Mouse (Mus musculus) cerebral cortex, adult 2 months (tissue): ENCODE measurements around the gene Lrrc4.

Source experiments
- WGBS: fragments of 180-500 bp; shearing (Covaris S2); methylation state at CpG from one replicate; pipeline ENCODE4 v1.1.7; 2018; 5-methylcytosine and 5-hydroxymethylcytosine counted together

Gene Lrrc4

DNA sequence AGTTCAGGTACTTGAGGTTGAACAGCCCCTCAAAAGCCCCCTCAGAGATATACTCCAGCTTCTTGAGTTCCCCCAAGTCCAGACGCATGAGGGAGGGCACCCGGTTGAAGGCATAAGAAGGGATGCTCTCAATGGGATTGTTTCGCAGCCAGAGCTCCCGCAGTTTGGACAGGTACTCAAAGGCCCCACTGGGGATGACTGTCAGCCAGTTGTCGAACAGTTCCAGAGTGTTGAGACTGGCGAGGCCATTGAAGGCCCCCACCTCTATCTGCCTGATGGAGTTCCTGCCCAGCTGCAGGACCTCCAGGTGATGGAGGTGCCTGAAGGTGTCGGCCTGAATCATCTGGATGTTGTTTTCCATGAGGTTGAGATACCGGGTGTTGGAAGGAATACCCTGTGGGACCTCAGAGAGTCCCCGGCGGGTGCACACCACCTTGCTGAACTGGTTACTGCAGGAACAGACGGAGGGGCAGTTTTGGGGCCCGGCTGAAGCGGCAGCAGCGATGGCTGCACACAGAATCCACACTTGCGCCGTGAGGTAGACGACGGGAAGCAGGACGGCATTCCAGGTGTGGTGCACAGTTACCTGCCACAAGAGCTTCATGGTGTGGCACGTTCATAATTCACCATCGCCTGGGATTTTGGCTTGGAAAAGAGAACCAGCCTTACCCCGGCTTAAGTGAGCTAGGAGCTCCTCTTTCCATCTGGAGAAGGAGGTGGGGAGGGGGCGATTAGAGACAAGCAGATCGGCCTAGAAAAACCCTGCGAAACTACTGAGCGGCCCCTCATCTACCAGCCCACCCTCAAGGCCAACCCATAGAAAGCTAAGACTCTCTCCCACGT, at the start of gene Lrrc4:
TSS of gene Lrrc4 (minus strand) at position 737 of the 843 bp plus-strand sequence.
- 37% methylated on average over 27 of the region's 27 CpGs for WGBS

- WGBS = 72% methylated on average over 4 of the region's 4 CpGs
These were observed 49.4 kb upstream of the Lrrc4 start for GRCm38 (mm10) chr6:28880909-28881308.

DNA sequence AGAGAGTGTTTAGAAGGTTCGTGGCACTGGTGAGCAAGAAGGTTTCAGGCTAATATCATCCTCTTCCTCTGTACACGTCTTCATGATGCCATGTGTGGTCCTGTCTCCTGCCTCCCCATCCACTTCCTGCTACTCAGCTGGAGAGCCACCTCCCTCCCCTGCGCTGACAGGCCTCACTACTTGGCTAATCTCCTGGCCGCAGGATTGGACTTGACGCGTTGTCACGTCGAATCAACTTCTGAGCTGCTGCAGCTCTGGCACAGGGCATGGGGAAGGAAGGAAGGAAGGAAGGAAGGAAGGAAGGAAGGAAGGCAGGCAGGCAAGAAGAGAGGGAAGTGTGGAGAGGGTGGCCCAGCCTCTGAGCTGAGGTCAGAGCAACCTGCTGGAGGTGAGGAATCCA, 47.8 kb upstream of the Lrrc4 start:
- WGBS = 81% methylated on average over 8 of the region's 8 CpGs

DNA sequence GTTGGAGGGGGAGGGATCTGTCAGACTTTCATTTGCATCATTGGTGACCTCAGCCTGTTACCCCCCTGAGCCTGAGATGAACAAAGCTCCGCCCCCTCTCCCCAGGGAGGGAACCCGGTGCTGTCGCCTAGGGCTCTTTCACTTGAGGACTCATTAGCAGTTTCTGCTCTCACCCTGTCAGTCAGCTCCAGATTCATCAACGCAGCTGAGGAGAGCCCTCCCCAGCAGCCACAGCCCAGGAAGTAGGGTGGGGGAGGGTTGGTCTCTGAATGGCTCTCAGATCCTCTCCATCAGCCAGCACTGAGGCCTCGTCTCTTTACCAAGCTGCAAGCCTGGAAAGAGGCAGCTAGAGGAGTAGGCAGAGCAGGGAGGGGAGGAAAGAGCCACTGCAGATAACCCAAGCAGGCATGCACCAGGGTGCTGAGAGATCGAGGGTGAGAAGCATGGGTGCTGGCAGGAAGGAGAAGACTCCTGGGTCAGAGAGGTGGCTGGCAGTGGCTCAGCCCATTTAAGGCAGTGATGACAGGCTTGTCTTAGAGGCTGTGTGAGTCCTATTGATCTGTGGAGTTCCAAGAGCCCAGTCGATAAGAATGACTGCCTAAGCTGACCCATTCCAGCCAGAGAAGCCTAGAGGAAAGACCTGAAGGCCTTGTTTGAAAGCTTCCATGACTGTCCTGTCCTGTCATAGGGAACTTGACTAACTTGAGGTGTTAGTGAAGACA, 46.6 kb upstream of the Lrrc4 start:
- WGBS = 41% methylated on average over 7 of the region's 7 CpGs

DNA sequence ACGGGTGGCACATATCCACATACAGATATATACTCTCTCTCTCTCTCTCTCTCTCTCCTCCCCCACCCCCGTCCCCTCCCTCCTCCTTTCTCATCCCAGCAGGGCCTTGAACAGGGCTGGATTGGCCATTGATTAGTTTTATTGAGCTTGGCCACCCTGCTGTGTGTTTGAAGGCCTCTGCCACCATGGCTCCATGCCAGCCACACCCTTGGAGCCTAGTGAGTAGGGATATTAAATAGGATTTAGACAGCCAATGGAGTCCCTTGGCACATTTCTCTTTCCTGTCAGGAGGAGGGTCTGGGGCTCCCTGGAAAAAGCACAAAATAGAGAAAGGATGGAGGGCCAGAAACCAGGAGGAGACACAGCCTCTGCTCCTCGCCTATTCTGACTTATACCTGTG, 44.9 kb upstream of the Lrrc4 start:
- 58% methylated on average over 3 of the region's 3 CpGs for WGBS

- WGBS = 88% methylated on average over 1 of the region's 1 CpGs
These were observed 43.8 kb upstream of the Lrrc4 start for GRCm38 (mm10) chr6:28875333-28875732.

DNA sequence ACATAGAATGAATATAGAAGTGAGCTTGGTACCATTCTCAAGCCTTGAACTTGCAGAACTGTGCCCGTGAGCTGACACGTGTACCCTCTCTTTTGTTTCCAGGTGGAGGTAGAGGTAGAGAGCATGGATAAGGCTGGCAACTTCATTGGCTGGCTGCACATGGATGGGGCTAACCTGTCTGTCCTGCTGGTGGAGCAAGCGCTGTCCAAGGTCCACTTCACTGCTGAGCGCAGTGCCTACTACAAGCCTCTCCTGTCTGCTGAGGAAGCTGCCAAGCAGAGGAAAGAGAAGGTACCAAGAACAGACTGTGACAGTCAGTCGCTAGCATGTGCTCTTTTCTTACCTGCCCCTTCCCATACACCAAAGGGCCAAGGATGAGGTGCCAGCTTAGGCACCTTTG, 43.2 kb upstream of the Lrrc4 start:
- WGBS = 96% methylated on average over 5 of the region's 5 CpGs

DNA sequence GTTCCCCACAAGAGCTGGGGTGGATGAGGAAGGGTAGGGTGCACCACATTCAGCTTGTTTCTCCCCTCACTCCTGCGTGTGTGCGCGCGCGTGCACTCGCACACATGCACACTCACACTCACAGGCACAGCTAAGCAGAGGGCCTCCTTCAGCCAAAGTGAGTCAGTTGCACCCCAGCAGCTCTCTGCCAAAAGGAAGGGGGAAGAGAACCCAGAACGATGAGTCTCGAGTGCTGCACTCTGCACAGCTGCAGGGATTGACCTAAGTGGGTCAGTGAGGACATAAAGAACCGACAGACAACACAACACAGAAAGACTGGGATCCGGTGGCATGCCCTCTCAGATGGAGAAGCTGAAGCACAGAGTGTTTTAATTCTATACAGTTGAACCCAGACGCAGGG, 42.5 kb upstream of the Lrrc4 start:
- 66% methylated on average over 11 of the region's 11 CpGs for WGBS

- WGBS = 53% methylated on average over 3 of the region's 3 CpGs
These were observed 40.9 kb upstream of the Lrrc4 start for GRCm38 (mm10) chr6:28872421-28872795.

DNA sequence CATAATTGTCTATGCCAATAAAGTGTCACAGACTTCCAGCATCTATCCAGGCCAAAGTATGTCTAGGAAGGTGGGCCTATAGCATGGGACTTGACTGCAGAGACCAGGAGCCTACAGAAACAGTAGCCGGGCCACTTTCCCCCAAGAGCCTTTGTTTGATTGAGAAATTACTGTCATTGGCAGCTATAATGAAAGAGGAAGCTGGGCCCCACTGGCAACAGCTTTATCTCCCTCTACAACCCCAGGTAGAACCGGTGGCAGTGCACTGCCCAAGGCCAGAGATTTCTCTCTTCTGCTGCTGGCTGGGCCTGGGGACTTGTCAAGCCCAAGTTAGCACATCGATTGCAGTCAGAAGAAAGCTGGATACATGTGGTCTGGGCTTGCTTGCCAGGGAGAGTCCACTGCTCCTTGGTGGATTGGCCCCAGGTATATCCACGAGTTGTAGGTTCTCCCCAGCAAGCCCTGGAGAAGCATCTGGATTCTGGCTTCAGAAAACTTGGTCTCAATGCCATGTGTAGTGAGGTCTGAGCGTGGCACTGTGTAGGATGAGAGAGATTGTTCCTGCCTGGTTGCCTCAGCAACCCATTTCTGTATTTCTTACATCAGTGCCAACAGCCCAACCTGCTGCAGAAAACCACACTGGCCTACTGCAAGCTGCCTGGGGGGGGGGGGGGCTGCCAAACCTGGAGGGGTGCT, 40.3 kb upstream of the Lrrc4 start:
- WGBS = 56% methylated on average over 5 of the region's 5 CpGs

DNA sequence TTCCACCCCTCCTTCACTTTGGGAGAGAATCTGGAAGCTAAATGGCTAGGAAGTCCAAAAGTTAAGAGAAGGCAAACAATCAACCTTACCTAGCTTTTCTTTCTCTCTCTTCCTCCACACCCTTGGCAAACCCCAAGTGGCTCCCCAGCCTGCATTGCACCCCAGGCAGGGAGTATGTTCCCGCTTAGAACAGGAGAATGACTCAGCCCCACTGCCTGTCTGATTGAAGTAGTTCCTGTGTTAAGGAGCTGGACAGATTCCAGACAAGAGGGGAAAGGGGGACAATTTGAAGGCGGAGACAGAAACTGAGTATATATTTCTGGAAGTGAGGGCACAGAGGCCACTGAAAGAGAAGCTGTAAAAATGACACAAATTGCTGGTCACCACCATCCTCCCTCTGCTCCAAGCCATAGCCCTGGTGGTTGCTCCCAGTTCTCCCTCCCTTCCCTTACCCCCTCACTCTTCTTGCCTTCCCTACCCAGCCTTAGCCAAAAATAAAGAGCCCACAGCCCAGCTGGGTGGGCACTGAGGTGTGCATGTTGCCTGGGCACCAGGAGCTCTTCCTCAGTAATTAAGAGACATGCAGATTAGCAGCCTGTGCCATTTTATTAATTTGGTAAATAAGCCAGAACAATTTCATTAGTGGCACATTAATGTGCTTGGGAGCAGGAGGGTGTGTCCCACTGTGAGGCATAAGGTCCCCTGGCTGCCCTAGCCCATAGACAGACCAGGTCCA, 36.1 kb upstream of the Lrrc4 start:
- WGBS = 46% methylated on average over 2 of the region's 2 CpGs

DNA sequence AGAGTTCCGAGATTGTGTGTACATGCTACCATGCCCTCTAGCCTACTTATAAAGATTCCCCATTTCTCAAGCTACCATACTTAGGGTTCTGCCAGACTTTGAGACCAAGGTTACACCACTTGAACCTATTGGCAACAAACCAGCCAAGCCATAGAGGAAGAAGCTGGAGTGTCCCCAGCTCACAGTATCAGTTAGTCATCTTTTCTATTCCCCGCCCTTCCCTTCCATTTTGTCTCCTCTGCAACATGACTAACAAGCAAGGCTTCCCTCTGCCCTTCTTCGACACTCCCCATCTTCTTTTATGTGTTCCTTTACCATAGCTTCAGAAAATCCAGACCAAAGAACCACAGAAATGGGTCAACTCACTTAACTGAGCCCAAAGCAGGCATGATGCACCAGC, 34.7 kb upstream of the Lrrc4 start:
- 95% methylated on average over 3 of the region's 3 CpGs for WGBS

GRCm38 (mm10) chr6:28865112-28865511, 33.6 kb upstream of the Lrrc4 start:
- WGBS = 56% methylated on average over 10 of the region's 10 CpGs

GRCm38 (mm10) chr6:28864684-28865083, 33.1 kb upstream of the Lrrc4 start:
- WGBS = 20% methylated on average over 5 of the region's 5 CpGs

- WGBS = 55% methylated on average over 8 of the region's 8 CpGs
These were observed 30.8 kb upstream of the Lrrc4 start for GRCm38 (mm10) chr6:28862304-28862703.

DNA sequence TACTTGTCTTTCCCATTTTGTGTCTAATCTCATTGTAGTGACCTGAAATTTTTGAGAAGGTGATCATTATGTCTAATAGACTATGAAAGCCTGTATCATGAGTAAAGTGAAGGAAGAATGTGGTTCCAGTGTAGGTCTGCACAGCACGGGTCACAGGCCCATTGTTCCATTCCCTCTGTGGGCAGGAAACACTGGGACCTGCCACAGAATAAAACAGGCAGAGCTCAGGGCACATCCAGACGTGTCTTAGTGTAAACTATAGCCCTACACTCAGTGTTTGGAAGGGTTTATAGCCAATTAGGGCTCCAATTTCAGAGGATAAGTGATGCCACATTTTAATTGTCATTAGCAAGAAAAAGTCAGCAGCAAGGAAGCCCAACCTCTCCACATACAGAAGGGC, 29.4 kb upstream of the Lrrc4 start:
- WGBS = 69% methylated on average over 2 of the region's 2 CpGs

- 69% methylated on average over 2 of the region's 2 CpGs for WGBS
These were observed 28.9 kb upstream of the Lrrc4 start for GRCm38 (mm10) chr6:28860450-28860849.

DNA sequence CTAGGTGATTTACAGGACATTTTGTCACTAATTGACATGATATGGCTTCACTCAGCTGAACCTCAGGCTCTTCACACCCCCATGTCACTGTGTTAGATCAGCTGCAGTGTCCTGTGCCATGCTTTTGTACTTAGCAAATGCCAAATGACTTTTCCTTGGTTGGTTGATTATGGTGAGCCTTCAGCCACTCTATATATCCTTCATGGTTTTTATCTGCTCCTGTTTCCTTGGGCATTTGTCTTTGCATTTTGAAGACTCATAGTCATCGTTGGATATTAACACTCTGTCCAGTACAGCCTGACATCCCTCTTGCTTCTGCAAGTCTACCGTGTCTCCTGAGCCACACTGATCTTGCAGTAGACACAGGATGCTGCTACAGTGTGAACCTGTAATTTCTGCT, 27.5 kb upstream of the Lrrc4 start:
- 88% methylated on average over 2 of the region's 2 CpGs for WGBS

DNA sequence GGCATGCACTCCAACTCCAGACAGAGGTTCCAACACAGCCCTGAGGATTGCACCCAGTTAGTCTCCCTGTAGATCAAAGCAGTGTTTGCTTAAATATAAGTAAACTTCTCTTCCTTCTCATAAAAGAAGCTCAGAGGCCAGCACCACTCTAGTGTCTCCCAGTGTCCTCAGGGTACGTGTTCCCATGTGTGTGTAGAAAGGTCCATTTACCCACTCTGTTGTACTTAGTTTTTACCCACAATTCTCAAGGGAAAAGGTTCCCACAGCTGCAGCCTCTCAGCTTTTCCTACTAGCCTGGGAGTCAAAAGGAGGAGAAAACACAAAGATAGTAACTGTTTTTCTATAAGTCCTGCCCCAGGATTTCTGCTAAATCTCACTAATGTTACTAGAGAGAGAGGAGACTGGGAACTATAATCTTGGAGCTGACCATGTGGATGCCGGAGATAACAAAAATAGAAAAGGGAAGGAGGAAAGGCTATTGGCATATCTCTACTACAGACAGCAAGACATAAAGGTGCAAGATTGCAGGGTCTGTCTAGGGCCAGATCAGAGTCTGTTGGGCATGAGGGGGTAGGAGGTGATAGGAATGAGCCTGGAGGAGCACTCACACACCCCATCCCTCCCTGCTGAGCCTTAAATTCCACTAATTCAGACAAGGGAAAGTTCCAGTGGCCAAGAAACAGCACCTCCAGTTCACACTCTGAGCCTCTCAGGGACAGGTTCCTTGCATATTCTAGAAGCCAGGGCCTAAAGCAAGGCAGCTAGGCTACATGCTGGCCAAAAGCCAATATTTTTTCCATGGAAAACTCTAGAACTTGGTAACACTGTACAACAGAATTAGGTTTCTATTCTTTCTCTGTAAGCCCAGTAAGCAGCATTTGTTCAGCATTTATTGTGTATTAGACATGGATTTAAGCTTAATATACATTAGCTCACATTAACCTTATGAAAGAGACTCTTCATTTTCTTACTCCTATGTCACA, 25.9 kb upstream of the Lrrc4 start:
- 67% methylated on average over 2 of the region's 2 CpGs for WGBS

GRCm38 (mm10) chr6:28856789-28857188, 25.2 kb upstream of the Lrrc4 start:
- WGBS = 84% methylated on average over 4 of the region's 4 CpGs

- 67% methylated on average over 3 of the region's 3 CpGs for WGBS
These were observed 23.9 kb upstream of the Lrrc4 start for GRCm38 (mm10) chr6:28855442-28855841.
